Mouse (Mus musculus) lung, embryonic 15.5 days (tissue): ENCODE measurements around the gene Vsig10l. TPM values are rescaled to one million over a fixed set of nuclear protein-coding genes. Genes with fewer than 3 reads are reported as not detected.

ENCODE experiments used
- ATAC-seq: fragments of 200-750 bp; cut with Nextera tagmentation; 2 replicates; pipeline ENCODE4 v1.8.0; 2017; ENCODE audit warnings: moderate number of reproducible peaks, borderline replicate concordance; ENCODE audit not compliant: low FRiP score, low TSS enrichment; ENCODE audit errors: extremely low read depth
- H3K27ac ChIP-seq: fragments of 300-500 bp; sonication (generic); 2 replicates; pipeline ENCODE4 v1.5.1; 2015; ENCODE audit warnings: moderate library complexity, mild to moderate bottlenecking, inconsistent platforms
- H3K27me3 ChIP-seq: fragments of 300-500 bp; sonication (generic); 2 replicates; pipeline ENCODE4 v1.6.1; 2015; ENCODE audit warnings: inconsistent platforms
- H3K36me3 ChIP-seq: fragments of 300-500 bp; sonication (generic); 2 replicates; pipeline ENCODE4 v1.6.1; 2015; ENCODE audit warnings: inconsistent platforms
- H3K4me1 ChIP-seq: fragments of 300-500 bp; sonication (generic); 2 replicates; pipeline ENCODE4 v1.6.1; 2015; ENCODE audit warnings: inconsistent platforms
- H3K4me2 ChIP-seq: fragments of 300-500 bp; sonication (generic); 2 replicates; pipeline ENCODE4 v1.6.1; 2015; ENCODE audit warnings: inconsistent platforms, mild to moderate bottlenecking, moderate library complexity
- H3K4me3 ChIP-seq: fragments of 300-500 bp; sonication (generic); 2 replicates; pipeline ENCODE4 v1.5.1; 2015; ENCODE audit warnings: mild to moderate bottlenecking, inconsistent platforms
- H3K9ac ChIP-seq: fragments of 300-500 bp; sonication (generic); 2 replicates; pipeline ENCODE4 v1.6.1; 2015; ENCODE audit warnings: inconsistent platforms
- H3K9me3 ChIP-seq: fragments of 300-500 bp; sonication (generic); 2 replicates; pipeline ENCODE4 v1.6.1; 2016; ENCODE audit warnings: inconsistent platforms
- WGBS: fragments of 180-500 bp; shearing (Covaris S2); methylation state at CpG from one replicate; pipeline ENCODE4 v1.1.7; 2015; 5-methylcytosine and 5-hydroxymethylcytosine counted together
- polyA plus RNA-seq: library from polyadenylated mRNA; unstranded; fragments of >200 nt; fragmentation: Nextera tagmentation; extraction: Ambion mirVana; gene quantifications from 2 replicates; pipeline ENCODE4 v1.2.1, GENCODE M21; 2015

Vsig10l gene
- polyA plus RNA-seq, 1 experiment from 2014 or later: 2.0 TPM

DNA sequence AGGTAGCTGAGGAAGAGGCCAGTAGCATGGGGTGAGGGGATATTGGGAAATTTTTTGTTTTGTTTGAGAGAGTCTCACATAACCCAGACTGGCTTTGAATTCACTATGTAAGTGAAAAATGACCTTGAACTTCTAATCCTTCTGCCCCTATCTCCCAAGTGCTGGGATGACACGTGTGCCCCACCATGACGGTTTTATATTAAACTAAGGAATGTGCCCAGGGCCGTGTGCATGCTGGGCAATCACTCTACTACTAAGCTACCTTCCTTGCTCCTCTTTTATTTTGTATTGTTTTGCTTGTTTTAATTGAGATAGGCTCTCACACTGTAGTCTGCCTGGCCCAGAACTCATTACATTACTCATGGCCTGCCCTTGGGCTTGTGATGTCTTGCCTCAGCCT is 21.9 kb upstream of the Vsig10l start:
- WGBS: 65% methylated on average over 3 of the region's 3 CpGs
- no peak for ATAC-seq
- Histone ChIP-seq H3K4me3 (no peak overlapping the region), H3K4me1 (peaks cover 19% of the 10 kb centered on the region), H3K27ac (no peak overlapping the region), H3K9ac (no peak overlapping the region), H3K4me2 (no peak overlapping the region), H3K36me3 (no peaks in the 10 kb centered on the region), H3K27me3 (no peaks in the 10 kb centered on the region), H3K9me3 (no peaks in the 10 kb centered on the region)

DNA sequence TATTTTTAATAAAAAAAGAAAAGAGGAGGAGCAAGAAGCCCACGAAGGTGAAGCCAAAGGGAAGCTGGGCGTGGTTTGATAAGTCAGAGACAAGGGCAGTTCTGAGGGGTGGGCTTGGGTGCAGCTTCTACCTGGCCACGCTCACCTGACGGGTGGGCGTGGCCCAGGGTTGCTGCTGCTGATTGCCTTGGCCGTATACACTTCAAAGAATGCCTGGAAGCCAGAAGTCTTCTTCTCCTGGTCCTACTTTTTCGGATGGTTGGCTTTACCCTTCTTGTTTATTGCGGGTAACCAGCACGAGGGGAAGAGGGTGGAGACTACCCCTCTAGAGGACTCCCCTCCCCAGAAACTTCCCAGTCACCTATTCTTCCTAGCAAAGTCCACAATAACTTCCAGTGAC is 20.3 kb upstream of the Vsig10l start:
- 14% methylated on average over 9 of the region's 9 CpGs for WGBS
- H3K9me3 ChIP-seq: no peaks in the 10 kb centered on the region
- no peak for ATAC-seq

DNA sequence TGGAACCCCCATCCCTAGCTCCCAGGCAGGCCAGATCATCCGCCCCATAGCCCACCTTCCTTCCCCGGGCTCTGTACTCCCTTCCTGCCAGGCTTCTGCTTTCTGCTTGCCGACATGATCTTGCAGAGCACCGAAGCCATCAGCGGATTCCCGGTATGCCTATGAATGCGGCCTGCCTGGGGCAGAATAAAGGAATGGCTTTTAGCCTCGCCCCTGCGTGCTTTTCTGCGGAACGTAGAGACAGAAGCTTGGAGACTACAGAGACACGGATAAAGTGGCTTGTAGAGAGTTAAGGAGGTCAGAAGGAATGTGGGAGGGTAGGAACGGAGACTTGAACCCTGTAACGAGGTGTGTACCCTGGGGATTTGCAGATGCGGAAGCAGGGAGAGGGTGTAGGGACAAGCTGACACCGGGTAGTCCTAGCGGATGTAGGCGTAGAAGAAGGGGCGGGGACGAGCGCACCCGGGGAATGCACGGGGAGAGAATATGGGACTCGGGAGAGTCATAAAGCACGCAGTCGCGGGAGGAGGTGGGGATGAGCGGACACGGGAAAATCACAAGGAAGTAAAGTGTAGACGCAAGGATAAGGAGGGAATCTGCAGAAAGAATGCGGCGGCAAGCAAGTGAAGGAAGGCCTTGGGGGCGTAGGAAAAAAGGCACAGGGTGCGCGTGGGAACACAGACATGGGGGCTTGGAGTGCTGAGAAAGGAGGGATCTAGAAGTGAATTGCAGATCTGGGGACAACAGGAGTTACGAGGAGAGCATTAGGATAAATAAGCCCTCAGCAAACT is 19.6 kb upstream of the Vsig10l start:
- WGBS: 2% methylated on average over 36 of the region's 36 CpGs
- Histone ChIP-seq H3K4me2 (peak overlapping the region; percentile 84), H3K27ac (peak overlapping the region; percentile 98), H3K4me3 (peak overlapping the region; percentile 54), H3K36me3 (no peaks in the 10 kb centered on the region), H3K4me1 (peaks cover 19% of the 10 kb centered on the region), H3K9me3 (no peaks in the 10 kb centered on the region), H3K9ac (peak overlapping the region; percentile 50), H3K27me3 (no peaks in the 10 kb centered on the region)
- ATAC-seq: peak; percentile 93

More for the DNA sequence above, 20.3 kb upstream of the Vsig10l start:
- Histone ChIP-seq H3K4me2 (peak overlapping the region; percentile 84), H3K4me3 (peak overlapping the region; percentile 54), H3K27me3 (no peaks in the 10 kb centered on the region), H3K36me3 (no peaks in the 10 kb centered on the region), H3K27ac (peak overlapping the region; percentile 98), H3K9ac (peak overlapping the region; percentile 50), H3K4me1 (peaks cover 19% of the 10 kb centered on the region)

DNA sequence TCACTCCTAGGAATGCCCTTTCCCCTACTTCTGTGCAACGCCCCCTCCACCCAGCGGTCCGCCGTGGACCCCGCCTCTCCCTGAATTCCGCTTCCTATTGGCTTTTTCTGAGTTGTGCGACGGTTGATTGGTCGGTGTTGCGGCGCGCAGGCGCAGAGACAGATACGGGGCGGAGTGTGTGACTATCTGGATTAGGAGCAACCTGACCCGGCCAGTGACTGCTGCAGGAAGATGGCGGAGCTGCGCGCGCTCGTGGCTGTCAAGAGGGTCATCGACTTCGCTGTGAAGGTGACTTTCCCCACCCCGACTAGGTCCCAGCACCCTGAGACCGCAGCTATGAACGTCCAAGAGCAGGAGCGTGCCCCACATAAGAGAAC is 19.0 kb upstream of the Vsig10l start, which contains the start of the genes Etfb and Gm45233:
Gene Etfb (plus strand): TSS at position 167 of the 377 bp plus-strand sequence.
Gene Gm45233 (plus strand): TSS at position 212 of the 377 bp plus-strand sequence.
- Histone ChIP-seq H3K4me2 (peak within 1 kb of the TSS; percentile 84), H3K27ac (peak within 1 kb of the TSS; percentile 98), H3K9ac (peak within 1 kb of the TSS; percentile 54), H3K4me1 (peaks cover 19% of the 10 kb centered on the region), H3K9me3 (no peaks in the 10 kb centered on the region), H3K4me3 (peak within 1 kb of the TSS; percentile 54), H3K27me3 (no peaks in the 10 kb centered on the region), H3K36me3 (no peaks in the 10 kb centered on the region)
- WGBS: 0% methylated on average over 27 of the region's 27 CpGs
- peak; percentile 97 for ATAC-seq

DNA sequence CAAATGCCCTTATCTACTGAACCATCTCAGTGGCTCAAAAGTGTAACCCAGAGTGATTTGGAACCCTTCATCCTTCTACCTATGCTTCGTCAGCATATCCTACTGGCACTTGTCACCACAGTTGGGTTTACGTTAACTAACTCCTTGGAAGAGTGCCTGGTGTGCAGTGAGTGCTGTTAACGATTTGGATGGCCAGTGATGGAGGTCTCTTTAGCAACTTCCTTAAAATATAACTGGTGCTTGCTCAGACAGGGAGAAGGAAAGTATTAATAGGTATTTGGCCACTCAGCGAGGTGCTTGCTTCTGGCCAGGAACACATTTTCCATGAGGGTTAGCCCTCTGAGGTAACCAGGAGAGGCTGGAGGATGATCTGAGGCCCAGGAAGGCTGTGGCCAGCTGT is 15.2 kb upstream of the Vsig10l start:
- Histone ChIP-seq H3K4me2 (no peak overlapping the region), H3K4me1 (peaks cover 14% of the 10 kb centered on the region), H3K4me3 (no peak overlapping the region), H3K9me3 (no peaks in the 10 kb centered on the region), H3K27ac (no peak overlapping the region), H3K36me3 (peaks cover 6% of the 10 kb centered on the region), H3K9ac (no peak overlapping the region), H3K27me3 (no peaks in the 10 kb centered on the region)
- 76% methylated on average over 4 of the region's 4 CpGs for WGBS
- ATAC-seq: no peak

DNA sequence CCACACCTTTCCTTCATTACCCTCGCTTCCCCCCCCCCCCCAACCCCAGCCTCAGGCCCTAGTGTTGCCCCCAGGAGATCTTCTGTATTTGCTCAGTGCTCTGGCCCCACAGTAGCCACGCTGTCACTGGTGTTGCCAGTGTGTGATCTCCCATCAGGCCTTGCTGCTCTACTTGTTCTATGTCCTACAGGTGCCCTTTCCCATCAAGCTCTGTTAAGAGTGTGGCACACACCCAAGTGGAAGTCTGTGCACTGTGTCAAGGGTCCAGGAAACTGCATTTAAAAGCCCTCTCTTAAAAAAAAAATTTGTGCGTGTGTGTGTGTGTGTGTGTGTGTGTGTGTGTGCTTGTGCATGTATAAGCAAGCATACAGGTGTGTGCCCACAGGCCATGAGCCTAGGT is 14.7 kb upstream of the Vsig10l start:
- H3K4me3 ChIP-seq: no peak overlapping the region

DNA sequence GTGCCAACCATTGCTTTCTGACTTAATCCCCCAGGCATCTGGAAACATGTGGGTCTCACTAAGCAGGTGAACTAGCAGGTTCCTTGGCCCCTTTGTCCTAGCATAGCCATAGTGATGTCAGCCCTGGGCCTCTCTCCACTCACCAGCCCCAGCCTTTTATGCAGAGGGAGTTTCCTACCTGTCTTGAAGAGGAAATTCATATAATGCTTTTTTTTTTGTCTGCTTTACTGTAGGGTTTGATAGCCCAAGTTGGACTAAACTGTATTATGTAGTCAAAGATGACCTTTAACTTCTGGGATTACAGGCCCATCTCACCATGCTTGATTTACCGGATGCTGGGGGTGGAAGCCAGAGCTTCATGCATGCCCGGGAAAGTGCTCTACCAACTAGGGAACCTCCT is 13.1 kb upstream of the Vsig10l start:
- WGBS: 95% methylated on average over 2 of the region's 2 CpGs
- H3K4me2 ChIP-seq: no peak overlapping the region
- no peaks in the 10 kb centered on the region for H3K27me3 ChIP-seq
- ATAC-seq: no peak
- no peak overlapping the region for H3K27ac ChIP-seq
- no peaks in the 10 kb centered on the region for H3K9me3 ChIP-seq
- no peak overlapping the region for H3K9ac ChIP-seq
- peaks cover 5% of the 10 kb centered on the region for H3K4me1 ChIP-seq
- peaks cover 23% of the 10 kb centered on the region for H3K36me3 ChIP-seq
- no peak overlapping the region for H3K4me3 ChIP-seq

More for the DNA sequence above, 14.7 kb upstream of the Vsig10l start:
- Histone ChIP-seq H3K4me2 (no peak overlapping the region), H3K27me3 (no peaks in the 10 kb centered on the region), H3K27ac (no peak overlapping the region), H3K9me3 (no peaks in the 10 kb centered on the region), H3K4me1 (peaks cover 11% of the 10 kb centered on the region), H3K9ac (no peak overlapping the region), H3K36me3 (peaks cover 9% of the 10 kb centered on the region)
- WGBS: 69% methylated on average over 3 of the region's 3 CpGs
- no peak for ATAC-seq

DNA sequence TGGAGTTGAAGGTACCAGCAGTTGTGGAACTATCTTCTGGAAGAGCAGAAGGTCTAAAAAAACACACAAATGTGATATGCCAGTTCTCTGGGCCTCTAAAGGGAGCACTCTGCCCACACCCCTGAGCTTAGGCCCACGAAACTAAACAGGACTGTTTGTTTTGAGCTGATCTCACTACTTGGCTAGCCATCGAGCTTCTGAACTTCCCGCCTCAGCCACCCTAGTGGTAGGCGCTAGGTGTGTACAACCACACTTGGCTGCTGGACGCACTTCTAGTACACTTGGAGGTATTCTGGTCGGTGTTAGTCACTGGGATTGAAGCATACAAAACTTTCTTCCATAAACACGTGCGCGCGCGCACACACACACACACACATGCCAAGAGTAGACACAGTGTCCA is 11.2 kb upstream of the Vsig10l start:
- no peak for ATAC-seq
- 92% methylated on average over 11 of the region's 11 CpGs for WGBS

DNA sequence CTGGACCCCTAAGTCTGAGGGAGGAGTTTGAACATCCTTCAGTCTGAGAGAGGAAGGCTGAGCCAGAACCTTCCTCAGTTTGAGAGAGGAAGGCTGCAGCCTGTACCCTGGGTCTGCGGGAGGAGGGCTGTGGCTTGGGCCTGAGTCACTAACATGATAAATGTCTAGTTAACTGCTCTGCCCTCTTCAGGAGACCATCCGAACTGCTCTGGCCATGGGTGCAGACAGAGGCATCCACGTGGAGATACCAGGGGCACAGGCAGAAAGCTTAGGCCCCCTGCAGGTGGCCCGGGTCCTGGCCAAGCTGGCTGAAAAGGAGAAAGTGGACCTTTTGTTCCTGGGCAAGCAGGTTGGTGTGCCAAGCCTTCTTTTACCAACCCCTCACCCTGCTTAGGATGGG is 10.3 kb upstream of the Vsig10l start:
- Histone ChIP-seq H3K4me2 (no peak overlapping the region), H3K9ac (no peak overlapping the region), H3K4me1 (no peaks in the 10 kb centered on the region), H3K27ac (no peak overlapping the region), H3K4me3 (no peak overlapping the region), H3K9me3 (no peaks in the 10 kb centered on the region), H3K27me3 (no peaks in the 10 kb centered on the region), H3K36me3 (peaks cover 49% of the 10 kb centered on the region)
- 39% methylated on average over 4 of the region's 4 CpGs for WGBS
- no peak for ATAC-seq

More for the DNA sequence above, 11.2 kb upstream of the Vsig10l start:
- H3K9ac ChIP-seq: no peak overlapping the region
- H3K27me3 ChIP-seq: no peaks in the 10 kb centered on the region
- no peak overlapping the region for H3K27ac ChIP-seq
- H3K4me3 ChIP-seq: no peak overlapping the region
- no peaks in the 10 kb centered on the region for H3K4me1 ChIP-seq
- H3K36me3 ChIP-seq: peaks cover 40% of the 10 kb centered on the region
- no peak overlapping the region for H3K4me2 ChIP-seq
- H3K9me3 ChIP-seq: no peaks in the 10 kb centered on the region

DNA sequence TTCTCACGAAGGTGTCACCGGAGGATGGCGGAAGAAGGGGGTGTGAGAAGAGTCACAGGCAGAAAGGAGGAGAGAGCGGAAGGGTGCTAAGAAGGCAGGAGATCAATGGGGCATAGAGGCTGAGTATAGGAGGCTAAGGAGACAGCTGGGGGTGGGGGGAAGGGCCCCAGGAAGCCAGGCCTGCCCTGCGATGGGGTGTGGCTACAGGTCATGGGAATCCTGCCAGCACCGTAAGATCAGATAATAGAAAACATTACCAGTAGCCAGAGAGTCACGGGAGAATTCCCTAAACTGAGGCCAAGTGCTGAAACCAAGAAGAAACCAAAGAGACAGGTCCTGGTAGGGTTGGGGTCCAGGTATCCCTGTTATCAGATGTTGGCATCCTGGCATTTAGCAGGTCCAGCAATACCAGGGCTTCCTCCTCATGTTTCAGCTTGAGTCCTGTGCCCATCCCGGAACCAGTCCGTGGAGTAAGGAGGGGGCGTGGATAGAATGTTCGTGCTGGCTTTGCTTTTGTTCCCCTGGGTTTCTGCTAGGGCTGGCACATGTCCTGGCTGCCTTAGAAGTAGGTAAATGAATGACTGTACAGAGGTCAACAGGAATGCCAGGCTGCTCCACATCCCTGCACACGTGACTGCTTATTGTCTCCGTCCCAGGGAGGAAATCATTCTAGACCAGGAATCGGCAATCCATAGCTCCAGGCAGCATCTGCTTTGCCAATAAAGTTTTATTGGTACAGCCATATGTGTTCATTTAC is 9.2 kb upstream of the Vsig10l start:
- Histone ChIP-seq H3K27me3 (no peaks in the 10 kb centered on the region), H3K27ac (no peak overlapping the region), H3K4me2 (no peak overlapping the region), H3K9me3 (no peaks in the 10 kb centered on the region), H3K9ac (no peak overlapping the region), H3K4me3 (no peak overlapping the region), H3K4me1 (no peaks in the 10 kb centered on the region), H3K36me3 (peaks cover 54% of the 10 kb centered on the region)
- 79% methylated on average over 14 of the region's 14 CpGs for WGBS
- ATAC-seq: no peak

DNA sequence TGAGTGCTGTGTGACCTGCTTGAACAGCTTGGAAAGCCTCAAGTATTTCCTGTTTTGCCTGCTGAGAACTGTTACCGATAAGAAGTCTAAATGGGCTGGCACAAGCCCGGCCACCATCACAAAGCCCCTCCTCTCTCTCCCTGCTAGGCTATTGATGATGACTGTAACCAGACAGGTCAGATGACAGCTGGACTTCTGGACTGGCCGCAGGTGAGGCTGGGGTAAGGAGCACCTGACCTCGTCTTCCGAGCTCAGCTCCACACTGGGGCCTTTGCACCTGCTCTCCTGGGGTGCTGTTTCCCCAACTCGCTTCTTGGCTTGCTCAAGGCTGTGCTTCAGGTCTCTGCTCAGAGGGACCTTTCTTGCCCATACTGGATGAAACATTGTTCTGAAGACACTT is 8.6 kb upstream of the Vsig10l start:
- H3K27ac ChIP-seq: no peak overlapping the region
- no peak overlapping the region for H3K4me3 ChIP-seq
- no peak overlapping the region for H3K4me2 ChIP-seq
- ATAC-seq: no peak
- H3K9me3 ChIP-seq: no peaks in the 10 kb centered on the region
- H3K4me1 ChIP-seq: no peaks in the 10 kb centered on the region
- H3K27me3 ChIP-seq: no peaks in the 10 kb centered on the region
- 73% methylated on average over 6 of the region's 6 CpGs for WGBS
- no peak overlapping the region for H3K9ac ChIP-seq
- peaks cover 54% of the 10 kb centered on the region for H3K36me3 ChIP-seq

DNA sequence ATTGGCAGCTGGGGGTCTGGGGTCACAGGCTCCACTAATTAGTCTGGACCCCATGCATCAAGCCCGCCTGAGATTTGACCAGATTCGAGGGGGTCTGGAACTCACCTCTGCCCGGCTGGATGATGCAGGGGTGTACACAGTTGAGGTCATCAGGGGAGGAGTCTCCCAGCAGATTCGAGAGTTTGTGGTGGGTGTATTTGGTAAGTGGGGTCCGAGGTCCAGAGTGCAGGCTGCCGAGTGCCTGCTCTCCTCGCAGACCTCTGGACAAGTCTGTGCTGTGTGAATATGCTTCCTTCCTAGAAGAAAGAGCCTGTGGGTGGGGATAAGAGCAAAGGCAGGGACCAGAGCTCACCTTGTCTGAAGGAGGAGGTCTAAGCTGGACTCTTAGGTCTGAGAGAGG is 1.0 kb downstream of the Vsig10l start:
- no peaks in the 10 kb centered on the region for H3K36me3 ChIP-seq
- WGBS: 68% methylated on average over 7 of the region's 7 CpGs
- H3K9me3 ChIP-seq: no peaks in the 10 kb centered on the region
- no peak for ATAC-seq
- H3K4me2 ChIP-seq: no peak overlapping the region
- no peak overlapping the region for H3K4me3 ChIP-seq
- peaks cover 16% of the 10 kb centered on the region for H3K4me1 ChIP-seq
- no peak overlapping the region for H3K9ac ChIP-seq
- H3K27me3 ChIP-seq: peaks cover 9% of the 10 kb centered on the region
- no peak overlapping the region for H3K27ac ChIP-seq
